Mouse (Mus musculus): ENCODE data around the gene Gm13539.

DNA sequence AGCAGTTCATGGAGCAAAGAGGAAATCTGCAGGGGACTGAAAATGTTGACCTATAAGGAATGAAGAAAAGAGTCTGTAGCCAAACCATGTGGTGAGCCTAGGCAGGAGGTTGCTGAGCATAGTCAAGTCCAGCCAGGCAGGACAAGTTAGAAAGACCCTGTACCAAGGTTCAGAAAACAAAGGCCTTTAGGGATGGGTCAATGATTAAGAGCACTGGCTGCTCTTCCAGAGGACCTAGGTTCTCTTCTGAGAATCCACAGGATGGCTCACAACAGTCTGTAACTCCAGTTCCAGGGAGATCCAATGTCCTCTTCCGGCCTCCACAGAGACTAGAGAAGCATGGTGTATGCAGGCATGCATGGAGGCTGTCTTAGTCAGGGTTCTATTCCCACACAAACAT is 27.9 kb upstream of the Gm13539 start:
- TF ChIP-seq POLR2A (IDR thresholded peaks at IDR 0.05; ENCODE audit: borderline replicate concordance, extremely low read depth, insufficient read depth, insufficient read length, poor library complexity, severe bottlenecking) (no peak), CTCF (IDR thresholded peaks at IDR 0.05; ENCODE audit: borderline replicate concordance, extremely low read depth, insufficient read depth, insufficient read length) (no peak)
